Mouse (Mus musculus) kidney, embryonic 14.5 days (tissue): ENCODE results near the gene Cfap99. TPM values are rescaled to one million over a fixed set of nuclear protein-coding genes. Genes with fewer than 3 reads are reported as not detected.

Experiments
- ATAC-seq: fragments of 200-750 bp; cut with Nextera tagmentation; 2 replicates; pipeline ENCODE4 v1.8.0; 2017; ENCODE audit warnings: moderate number of reproducible peaks, mild to moderate bottlenecking, moderate TSS enrichment, moderate library complexity; ENCODE audit not compliant: low FRiP score, low TSS enrichment
- H3K27ac ChIP-seq: fragments of 300-500 bp; sonication (generic); 2 replicates; pipeline ENCODE4 v1.5.1; 2014; ENCODE audit warnings: low read depth, mild to moderate bottlenecking, low read length, moderate library complexity, mixed read lengths
- H3K27me3 ChIP-seq: fragments of 300-500 bp; sonication (generic); 2 replicates; pipeline ENCODE4 v1.6.1; 2014; ENCODE audit warnings: mild to moderate bottlenecking, low read length; ENCODE audit not compliant: control insufficient read depth, insufficient read depth
- H3K36me3 ChIP-seq: fragments of 300-500 bp; sonication (generic); 2 replicates; pipeline ENCODE4 v1.6.1; 2014; ENCODE audit warnings: low read length, mixed read lengths; ENCODE audit not compliant: control insufficient read depth, insufficient read depth
- H3K4me1 ChIP-seq: fragments of 300-500 bp; sonication (generic); 2 replicates; pipeline ENCODE4 v1.6.1; 2014; ENCODE audit warnings: low read length, mixed read lengths; ENCODE audit not compliant: control insufficient read depth, insufficient read depth
- H3K4me2 ChIP-seq: fragments of 300-500 bp; sonication (generic); replicated peaks from 2 replicates; pipeline ENCODE4 v1.6.1; 2014; ENCODE audit warnings: low read depth, mild to moderate bottlenecking, low read length
- H3K4me3 ChIP-seq: fragments of 300-500 bp; sonication (generic); 2 replicates; pipeline ENCODE4 v1.5.1; 2014; ENCODE audit warnings: mild to moderate bottlenecking, low read length
- H3K9ac ChIP-seq: fragments of 300-500 bp; sonication (generic); 2 replicates; pipeline ENCODE4 v1.6.1; 2014; ENCODE audit warnings: low read depth, mild to moderate bottlenecking, low read length, moderate library complexity
- H3K9me3 ChIP-seq: fragments of 300-500 bp; sonication (generic); 2 replicates; pipeline ENCODE4 v1.6.1; 2016; ENCODE audit warnings: low read length; ENCODE audit not compliant: control insufficient read depth
- WGBS: fragments of 180-500 bp; shearing (Covaris S2); extraction: QIAGEN DNeasy Blood & Tissue Kit; methylation state at CpG from one replicate; pipeline ENCODE4 v1.1.7; 2014; 5-methylcytosine and 5-hydroxymethylcytosine counted together
- polyA plus RNA-seq: library from polyadenylated mRNA; unstranded; fragments of >200 nt; fragmentation: Nextera tagmentation; extraction: Ambion mirVana; gene quantifications from 2 replicates; pipeline ENCODE4 v1.2.1, GENCODE M21; 2014

The Cfap99 gene
- polyA plus RNA-seq, 1 experiment from 2014 or later = not detected

- 66% methylated on average over 7 of the region's 7 CpGs for WGBS
- Histone ChIP-seq H3K4me1 (peaks cover 11% of the 10 kb centered on the region), H3K27me3 (no peaks in the 10 kb centered on the region), H3K4me3 (peak overlapping the region; percentile 92), H3K4me2 (peak overlapping the region; percentile 50), H3K9me3 (no peaks in the 10 kb centered on the region), H3K9ac (peak overlapping the region; percentile 94; the same call in 1 of the 2 replicates), H3K27ac (peak overlapping the region; percentile 65), H3K36me3 (no peaks in the 10 kb centered on the region; the same call in 1 of the 2 replicates)
- no peak for ATAC-seq
Observed at GRCm38 (mm10) chr5:34368551-34369290, 80.3 kb downstream of the Cfap99 start.

DNA sequence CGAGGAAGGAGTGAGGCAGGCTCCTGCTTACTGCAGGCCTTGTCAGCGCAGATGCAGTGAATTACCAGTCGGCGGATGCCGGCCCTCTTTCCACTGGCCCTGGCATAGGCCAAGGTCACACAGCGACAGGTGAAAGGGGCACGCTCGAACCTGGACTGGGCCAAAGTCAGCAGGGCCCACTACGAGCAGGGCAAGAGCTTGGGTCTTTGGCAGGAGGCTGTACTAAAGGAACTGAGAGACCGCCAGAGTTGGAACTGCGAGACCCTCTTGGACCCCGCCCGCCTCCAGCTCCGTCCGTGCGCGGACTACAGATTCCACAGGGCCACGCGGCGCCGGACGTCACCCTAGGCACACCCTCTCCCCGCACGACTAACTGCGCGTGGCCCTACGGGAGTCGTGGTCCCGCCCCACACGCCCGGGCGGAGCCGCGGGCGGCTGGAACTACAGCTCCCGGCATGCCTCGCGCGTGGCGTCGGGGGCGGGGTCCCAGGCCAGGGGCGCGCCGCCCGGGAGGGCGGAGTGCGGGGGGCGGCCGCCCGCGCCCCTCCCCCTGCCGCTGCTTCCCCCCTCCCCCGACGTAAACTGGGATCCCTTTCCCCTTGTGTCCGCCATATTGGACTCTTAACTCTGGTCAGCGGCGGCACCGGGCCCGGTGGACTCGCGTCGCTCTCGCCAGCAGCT lies 81.1 kb downstream of the Cfap99 start, which contains the start of gene Fam193a:
Gene Fam193a (plus strand): TSS at position 593 of the 681 bp plus-strand sequence.
- peak within 1 kb of the TSS; percentile 92 for H3K4me3 ChIP-seq
- H3K27ac ChIP-seq = peak within 1 kb of the TSS; percentile 65
- H3K27me3 ChIP-seq = no peaks in the 10 kb centered on the region
- WGBS = under 1% methylated on average over 49 of the region's 64 CpGs
- ATAC-seq = peak; percentile 100
- no peaks in the 10 kb centered on the region; the same call in 1 of the 2 replicates for H3K36me3 ChIP-seq
- no peaks in the 10 kb centered on the region for H3K9me3 ChIP-seq
- peak within 1 kb of the TSS; percentile 94 for H3K9ac ChIP-seq
- H3K4me1 ChIP-seq = peaks cover 11% of the 10 kb centered on the region
- peak within 1 kb of the TSS; percentile 80 for H3K4me2 ChIP-seq

DNA sequence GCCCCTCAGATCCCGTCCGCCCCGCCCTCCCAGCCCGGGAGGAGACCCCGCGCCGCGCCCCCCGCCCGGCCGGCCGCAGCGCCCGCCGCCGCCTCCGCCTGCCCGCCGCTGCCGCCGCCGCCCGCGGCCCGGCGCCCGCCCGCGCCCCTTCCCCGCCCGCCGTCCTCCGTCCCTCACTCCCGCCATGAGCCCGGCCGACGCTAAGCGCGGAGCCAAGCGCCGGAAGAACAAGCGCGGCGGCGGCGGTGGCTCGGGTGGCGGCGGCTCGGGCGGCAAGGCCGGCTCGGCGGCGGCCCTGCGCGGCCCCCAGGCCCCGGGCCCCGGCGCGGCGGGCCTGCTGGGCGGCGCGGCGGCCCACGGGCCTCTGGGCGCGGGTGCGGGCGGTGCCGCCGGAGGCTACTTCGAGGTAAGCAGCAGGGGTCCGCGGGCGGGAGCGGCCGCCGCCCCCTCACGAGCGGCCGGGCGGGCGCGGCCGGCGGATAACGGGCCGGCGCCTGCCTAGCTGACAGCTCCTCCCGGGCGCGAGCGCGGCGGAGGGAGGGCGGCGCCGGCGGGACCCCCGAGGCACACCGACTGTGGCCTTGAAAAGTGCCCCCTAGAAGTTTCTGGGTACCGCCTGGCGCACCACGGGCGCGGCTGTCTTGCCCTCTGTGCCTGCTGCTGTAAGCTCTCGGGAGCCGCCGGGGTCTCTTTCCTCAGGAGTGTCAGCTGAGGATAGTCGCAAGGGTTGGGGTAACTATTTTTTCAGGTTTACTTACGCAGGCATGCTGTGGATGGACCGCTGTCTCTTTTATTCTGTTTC lies 81.8 kb downstream of the Cfap99 start:
- WGBS = under 1% methylated on average over 36 of the region's 114 CpGs
- ATAC-seq = 0 out of 2 replicates have a peak, but pooled peaks have one; percentile 2
- peak overlapping the region; percentile 92 for H3K4me3 ChIP-seq
- H3K4me2 ChIP-seq = peak overlapping the region; percentile 80
- no peaks in the 10 kb centered on the region for H3K9me3 ChIP-seq
- H3K4me1 ChIP-seq = peaks cover 11% of the 10 kb centered on the region
- H3K27me3 ChIP-seq = no peaks in the 10 kb centered on the region
- no peaks in the 10 kb centered on the region; the same call in 1 of the 2 replicates for H3K36me3 ChIP-seq
- no peak overlapping the region for H3K27ac ChIP-seq
- H3K9ac ChIP-seq = peak overlapping the region; percentile 94

DNA sequence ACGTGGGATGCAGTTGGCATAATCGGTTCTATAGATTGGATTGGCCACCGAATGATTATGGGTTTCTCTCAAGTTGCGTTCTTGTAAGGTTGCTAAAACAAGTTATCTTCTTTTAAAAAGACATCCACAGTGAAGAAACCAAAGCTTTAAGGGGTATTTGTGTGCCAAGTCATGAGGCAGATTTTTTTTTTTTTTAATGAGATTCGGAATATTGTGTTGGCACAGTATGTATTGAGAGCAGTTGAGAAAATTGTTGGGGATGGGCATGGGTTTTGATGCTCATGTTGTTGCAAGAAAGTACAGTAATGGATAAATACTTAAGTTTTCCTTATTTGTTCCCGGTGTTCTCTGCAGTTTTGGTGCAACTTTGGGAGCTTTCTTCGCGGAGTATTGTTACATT lies 82.4 kb downstream of the Cfap99 start:
- no peak overlapping the region for H3K27ac ChIP-seq

DNA sequence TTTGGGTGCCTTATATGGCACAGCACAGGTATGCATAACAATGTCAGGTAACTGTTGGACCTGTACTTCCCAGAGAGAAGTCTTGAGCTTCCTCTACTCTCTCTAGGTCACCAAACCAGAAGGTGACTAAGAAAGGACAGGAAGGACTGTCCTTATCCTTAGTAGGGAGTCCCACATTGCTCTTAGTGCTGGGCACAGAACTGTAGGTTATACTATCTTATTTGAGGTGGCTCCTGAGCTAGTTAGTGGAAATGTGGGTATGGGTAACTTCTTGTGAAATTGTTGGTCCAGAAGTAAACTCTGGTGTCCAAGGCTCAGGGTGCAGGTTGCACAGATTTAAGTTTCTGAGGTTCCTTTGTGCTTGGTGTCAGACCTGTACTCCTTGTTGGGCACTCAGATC lies 83.7 kb downstream of the Cfap99 start:
- no peaks in the 10 kb centered on the region for H3K9me3 ChIP-seq
- no peaks in the 10 kb centered on the region; the same call in 1 of the 2 replicates for H3K36me3 ChIP-seq
- no peak overlapping the region for H3K9ac ChIP-seq
- no peaks in the 10 kb centered on the region for H3K27me3 ChIP-seq
- no peak overlapping the region for H3K4me2 ChIP-seq
- no peak for ATAC-seq
- H3K27ac ChIP-seq = no peak overlapping the region
- H3K4me3 ChIP-seq = no peak overlapping the region; the same call in 1 of the 2 replicates
- peaks cover 11% of the 10 kb centered on the region for H3K4me1 ChIP-seq

More for the DNA sequence above, 82.4 kb downstream of the Cfap99 start:
- ATAC-seq = no peak
- no peaks in the 10 kb centered on the region for H3K27me3 ChIP-seq
- no peaks in the 10 kb centered on the region; the same call in 1 of the 2 replicates for H3K36me3 ChIP-seq
- H3K9ac ChIP-seq = peak overlapping the region; percentile 94
- H3K4me3 ChIP-seq = peak overlapping the region; percentile 92
- 25% methylated on average over 8 of the region's 8 CpGs for WGBS
- peak overlapping the region; percentile 80 for H3K4me2 ChIP-seq
- peaks cover 11% of the 10 kb centered on the region for H3K4me1 ChIP-seq
- H3K9me3 ChIP-seq = no peaks in the 10 kb centered on the region

GRCm38 (mm10) chr5:34372541-34372940 lies 84.1 kb downstream of the Cfap99 start:
- Histone ChIP-seq H3K4me1 (peaks cover 11% of the 10 kb centered on the region), H3K9me3 (no peaks in the 10 kb centered on the region), H3K36me3 (no peaks in the 10 kb centered on the region; the same call in 1 of the 2 replicates), H3K9ac (no peak overlapping the region), H3K4me3 (no peak overlapping the region), H3K27ac (no peak overlapping the region), H3K27me3 (no peaks in the 10 kb centered on the region), H3K4me2 (no peak overlapping the region)
- no peak for ATAC-seq

Other genes with a start within 250 kb of the Cfap99 start
- gene Poln, start 119.2 kb upstream of the Cfap99 start, polyA plus RNA-seq = 0.61 and 1.1 TPM in 2 replicates
- 45.1 and 46.1 TPM in 2 replicates for gene Haus3, start 119.1 kb upstream of the Cfap99 start, polyA plus RNA-seq
- 46.1 and 53.0 TPM in 2 replicates for gene Mxd4, start 100.9 kb upstream of the Cfap99 start, polyA plus RNA-seq
- gene Zfyve28, start 151 bp upstream of the Cfap99 start, polyA plus RNA-seq = 0.14 and 0.37 TPM in 2 replicates
- gene Rnf4, start 47.7 kb downstream of the Cfap99 start, polyA plus RNA-seq = 140 and 213 TPM in 2 replicates
- 17.7 and 18.4 TPM in 2 replicates for gene Fam193a, start 81.3 kb downstream of the Cfap99 start, polyA plus RNA-seq
- 10.8 and 16.1 TPM in 2 replicates for gene Tnip2, start 225.4 kb downstream of the Cfap99 start, polyA plus RNA-seq
- gene Sh3bp2, start 237.2 kb downstream of the Cfap99 start, polyA plus RNA-seq = 9.0 and 11.1 TPM in 2 replicates